Mouse (Mus musculus) gastrocnemius, postnatal 10 days (tissue): ENCODE results near the gene Sh3gl3. TPM values are rescaled to one million over a fixed set of nuclear protein-coding genes. Genes with fewer than 3 reads are reported as not detected.

Source experiments
- DNase-seq: peaks from one replicate; pipeline ENCODE4 v3.0.0; 2021; ENCODE audit warnings: mixed read lengths
- total RNA-seq, 2 experiments: library from RNA; stranded (reverse); gene quantifications; 2 replicates each; pipeline ENCODE4 v1.2.3; 2021

The Sh3gl3 gene
- total RNA-seq, 2 experiments from 2014 or later, result 3.2 to 3.8 TPM

- no peak for DNase-seq
Observed at GRCm38 (mm10) chr7:82235486-82235885, 61.8 kb downstream of the Sh3gl3 start.

GRCm38 (mm10) chr7:82236152-82236898, 62.7 kb downstream of the Sh3gl3 start:
- DNase-seq, result no peak

- DNase-seq, result no peak
Observed at GRCm38 (mm10) chr7:82236899-82237162, 63.2 kb downstream of the Sh3gl3 start.

GRCm38 (mm10) chr7:82240424-82241240, 67.0 kb downstream of the Sh3gl3 start:
- DNase-seq, result no peak

- DNase-seq, result no peak
Observed at GRCm38 (mm10) chr7:82244701-82245100, 71.1 kb downstream of the Sh3gl3 start.

- no peak for DNase-seq
Observed at GRCm38 (mm10) chr7:82248953-82249695, 75.5 kb downstream of the Sh3gl3 start.

- no peak for DNase-seq
Observed at GRCm38 (mm10) chr7:82253309-82253708, 79.7 kb downstream of the Sh3gl3 start.

- no peak for DNase-seq
Observed at GRCm38 (mm10) chr7:82256936-82257335, 83.3 kb downstream of the Sh3gl3 start.

- no peak for DNase-seq
Observed at GRCm38 (mm10) chr7:82257530-82257929, 83.9 kb downstream of the Sh3gl3 start.

- DNase-seq, result peak; percentile 41
Observed at GRCm38 (mm10) chr7:82260210-82260609, 86.6 kb downstream of the Sh3gl3 start.

- DNase-seq, result peak; percentile 72
Observed at GRCm38 (mm10) chr7:82263141-82263540, 89.5 kb downstream of the Sh3gl3 start.

- no peak for DNase-seq
Observed at GRCm38 (mm10) chr7:82264119-82264518, 90.5 kb downstream of the Sh3gl3 start.

GRCm38 (mm10) chr7:82265365-82265764, 91.7 kb downstream of the Sh3gl3 start:
- no peak for DNase-seq

- no peak for DNase-seq
Observed at GRCm38 (mm10) chr7:82269948-82270347, 96.3 kb downstream of the Sh3gl3 start.

- no peak for DNase-seq
Observed at GRCm38 (mm10) chr7:82271742-82272141, 98.1 kb downstream of the Sh3gl3 start.

- peak; percentile 28 for DNase-seq
Observed at GRCm38 (mm10) chr7:82272875-82273274, 99.2 kb downstream of the Sh3gl3 start.

- DNase-seq, result peak; percentile 64
Observed at GRCm38 (mm10) chr7:82274011-82274709, 100.5 kb downstream of the Sh3gl3 start.

- no peak for DNase-seq
Observed at GRCm38 (mm10) chr7:82274975-82275374, 101.3 kb downstream of the Sh3gl3 start.

GRCm38 (mm10) chr7:82275529-82276204, 102.0 kb downstream of the Sh3gl3 start:
- no peak for DNase-seq

GRCm38 (mm10) chr7:82282011-82282410, 108.4 kb downstream of the Sh3gl3 start:
- DNase-seq, result no peak

GRCm38 (mm10) chr7:82282464-82282863, 108.8 kb downstream of the Sh3gl3 start:
- DNase-seq, result no peak

- DNase-seq, result no peak
Observed at GRCm38 (mm10) chr7:82287242-82287641, 113.6 kb downstream of the Sh3gl3 start.
